Mouse (Mus musculus): Measurements from ENCODE around the gene Gcnt7. TPM values are rescaled to one million over a fixed set of nuclear protein-coding genes. Genes with fewer than 3 reads are reported as not detected.

The Gcnt7 gene
- polyA plus RNA-seq (2015; fragmentation: Illumina TruSeq; extraction: RNeasy Lipid Tissue Mini Kit (QIAGEN cat#74804); ENCODE audit: insufficient read depth, low replicate concordance), result not detected

DNA sequence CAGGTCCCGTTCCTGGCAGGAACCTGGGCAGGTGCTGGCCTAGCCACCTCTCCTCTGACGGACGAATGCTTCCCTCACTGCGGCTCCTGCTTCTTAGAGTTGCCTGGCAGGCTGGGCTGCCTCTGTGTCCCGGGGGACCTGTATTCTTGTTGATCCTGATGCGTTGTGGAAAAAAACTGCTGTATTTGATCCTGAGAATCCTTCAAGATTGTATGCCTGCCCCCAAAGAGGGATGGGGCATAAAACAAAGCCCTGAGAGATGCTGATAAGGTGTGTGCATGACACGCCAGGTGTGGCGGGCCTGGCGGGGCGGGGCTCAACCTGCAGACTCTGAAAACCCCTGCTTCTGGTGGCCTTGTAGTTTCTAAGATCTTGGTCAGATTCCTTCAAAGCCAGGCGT, at the start of gene Gcnt7:
TSS of gene Gcnt7 (minus strand) at position 101 of the 400 bp plus-strand sequence.

GRCm38 (mm10) chr2:172472318-172472717, 13.9 kb upstream of the Gcnt7 start, which contains the start of gene Fam209:
Gene Fam209 (plus strand): TSS chr2:172472520.

GRCm38 (mm10) chr2:172439843-172440639, 18.4 kb downstream of the Gcnt7 start, which contains the start of gene Rtf2:
Gene Rtf2 (plus strand): TSS chr2:172440556.

Other genes with a start within 250 kb of the Gcnt7 start
- not detected for gene Mc3r, start 210.1 kb downstream of the Gcnt7 start, polyA plus RNA-seq (2015; fragmentation: Illumina TruSeq; extraction: RNeasy Lipid Tissue Mini Kit (QIAGEN cat#74804); ENCODE audit: insufficient read depth, low replicate concordance)
- 15.1 TPM for gene Fam210b, start 113.0 kb downstream of the Gcnt7 start, polyA plus RNA-seq (2015; fragmentation: Illumina TruSeq; extraction: RNeasy Lipid Tissue Mini Kit (QIAGEN cat#74804); ENCODE audit: insufficient read depth, low replicate concordance)
- 9.5 TPM for gene Aurka, start 88.1 kb downstream of the Gcnt7 start, polyA plus RNA-seq (2015; fragmentation: Illumina TruSeq; extraction: RNeasy Lipid Tissue Mini Kit (QIAGEN cat#74804); ENCODE audit: insufficient read depth, low replicate concordance)
- gene Cstf1, start 87.9 kb downstream of the Gcnt7 start, polyA plus RNA-seq (2015; fragmentation: Illumina TruSeq; extraction: RNeasy Lipid Tissue Mini Kit (QIAGEN cat#74804); ENCODE audit: insufficient read depth, low replicate concordance), result 19.3 TPM
- gene Cass4, start 64.8 kb downstream of the Gcnt7 start, polyA plus RNA-seq (2015; fragmentation: Illumina TruSeq; extraction: RNeasy Lipid Tissue Mini Kit (QIAGEN cat#74804); ENCODE audit: insufficient read depth, low replicate concordance), result 2.1 TPM
- 46.9 TPM for gene Rtf2, start 18.0 kb downstream of the Gcnt7 start, polyA plus RNA-seq (2015; fragmentation: Illumina TruSeq; extraction: RNeasy Lipid Tissue Mini Kit (QIAGEN cat#74804); ENCODE audit: insufficient read depth, low replicate concordance)
- gene Fam209, start 13.9 kb upstream of the Gcnt7 start, polyA plus RNA-seq (2015; fragmentation: Illumina TruSeq; extraction: RNeasy Lipid Tissue Mini Kit (QIAGEN cat#74804); ENCODE audit: insufficient read depth, low replicate concordance), result 0.94 TPM
- not detected for gene Tfap2c, start 91.0 kb upstream of the Gcnt7 start, polyA plus RNA-seq (2015; fragmentation: Illumina TruSeq; extraction: RNeasy Lipid Tissue Mini Kit (QIAGEN cat#74804); ENCODE audit: insufficient read depth, low replicate concordance)

Data from spleen, adult 10 weeks (tissue).